Mouse (Mus musculus) olfactory bulb, adult 2 months (tissue): ENCODE data around the gene Scgb1b2. TPM values are rescaled to one million over a fixed set of nuclear protein-coding genes. Genes with fewer than 3 reads are reported as not detected.

Source experiments
- H3K27ac ChIP-seq: fragments of 200-500 bp; 2 replicates; pipeline ENCODE4 v1.5.1; 2012; ENCODE audit warnings: low read depth, low read length; ENCODE audit not compliant: insufficient read depth
- H3K4me1 ChIP-seq: fragments of 200-500 bp; 2 replicates; pipeline ENCODE4 v1.6.1; 2012; ENCODE audit warnings: low read length; ENCODE audit not compliant: control insufficient read depth, insufficient read depth
- H3K4me3 ChIP-seq: fragments of 200-500 bp; 2 replicates; pipeline ENCODE4 v1.5.1; 2012; ENCODE audit warnings: mild to moderate bottlenecking, low read depth, low read length, moderate library complexity; ENCODE audit not compliant: insufficient read depth
- CTCF ChIP-seq: fragments of 200-500 bp; IDR thresholded peaks from 2 replicates; pipeline ENCODE4 v1.5.1; 2012; ENCODE audit warnings: low read depth, mild to moderate bottlenecking, low read length, moderate library complexity; ENCODE audit not compliant: insufficient read depth
- POLR2A ChIP-seq: fragments of 200-500 bp; IDR thresholded peaks from 2 replicates; pipeline ENCODE4 v1.6.1; 2012; ENCODE audit warnings: mild to moderate bottlenecking, low read depth, low read length, moderate library complexity; ENCODE audit not compliant: insufficient read depth
- WGBS: fragments of 180-500 bp; shearing (Covaris S2); methylation state at CpG from one replicate; pipeline ENCODE4 v1.1.7; 2018; 5-methylcytosine and 5-hydroxymethylcytosine counted together
- polyA plus RNA-seq: library from polyadenylated mRNA; stranded (reverse); fragments of >200 nt; gene quantifications from 2 replicates; pipeline ENCODE4 v1.2.4, GENCODE M21; 2012; ENCODE audit warnings: low replicate concordance; ENCODE audit not compliant: missing spikeins, insufficient read depth, insufficient read length

Gene Scgb1b2
- not detected in 2 replicates for polyA plus RNA-seq

DNA sequence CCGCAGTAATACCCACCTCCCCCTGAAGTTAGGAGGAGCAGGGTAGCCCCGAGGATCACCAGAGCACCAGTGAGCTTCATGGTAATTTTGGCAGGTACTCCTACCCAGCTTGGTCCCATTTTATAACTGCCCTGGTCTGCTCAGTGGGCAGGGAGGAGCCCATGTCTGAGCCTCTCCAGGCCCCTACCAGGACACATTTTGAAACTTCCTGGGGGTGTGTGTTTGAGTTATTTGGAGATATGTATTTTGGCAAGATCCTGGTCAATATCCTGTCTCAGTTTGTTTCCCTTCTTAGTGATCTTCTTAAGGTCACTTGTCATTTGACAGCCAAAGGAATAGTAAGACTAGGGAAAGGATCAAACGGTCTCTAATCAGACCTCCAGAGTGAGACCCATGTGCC lies at the start of gene Scgb1b2:
Scgb1b2 (minus strand) TSS at position 101 of the 400 bp plus-strand sequence.
- TF ChIP-seq CTCF: no peak
- TF ChIP-seq POLR2A: no peak
- Histone ChIP-seq H3K4me3 (no peak within 1 kb of the TSS), H3K27ac (no peak within 1 kb of the TSS), H3K4me1 (no peaks in the 10 kb centered on the region)
- WGBS: 80% methylated on average over 3 of the region's 3 CpGs

DNA sequence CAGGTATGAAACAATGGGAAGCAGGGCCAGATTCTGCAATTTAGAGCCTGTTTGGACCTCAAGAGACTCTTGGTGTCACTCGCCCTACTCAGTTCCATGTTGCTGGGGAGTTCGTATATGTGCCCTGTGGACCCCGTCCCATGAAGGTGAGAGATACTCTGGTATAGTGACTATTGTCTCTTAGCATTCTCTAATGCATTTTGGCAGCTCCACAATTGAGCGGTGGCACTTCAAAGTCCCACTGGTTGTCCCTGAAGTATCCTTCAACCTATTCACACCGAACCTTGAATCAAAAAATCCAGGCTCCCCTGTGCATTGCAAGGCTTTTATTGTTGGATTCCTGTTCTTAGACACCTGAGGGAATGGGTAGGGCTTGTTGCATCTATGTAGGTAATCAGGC lies 1.4 kb downstream of the Scgb1b2 start, which contains the start of gene Scgb2b2:
Scgb2b2 (plus strand) TSS at position 301 of the 400 bp plus-strand sequence.
- Histone ChIP-seq H3K27ac (no peak within 1 kb of the TSS), H3K4me3 (no peak within 1 kb of the TSS), H3K4me1 (no peaks in the 10 kb centered on the region)
- 84% methylated on average over 5 of the region's 5 CpGs for WGBS
- no peak for TF ChIP-seq CTCF

Other genes with a start within 250 kb of the Scgb1b2 start
- not detected in 2 replicates for gene Fxyd5, start 249.3 kb downstream of the Scgb1b2 start, polyA plus RNA-seq
- not detected in 2 replicates for gene Fxyd7, start 240.4 kb downstream of the Scgb1b2 start, polyA plus RNA-seq
- not detected in 2 replicates for gene Fxyd1, start 234.6 kb downstream of the Scgb1b2 start, polyA plus RNA-seq
- gene Lgi4, start 232.5 kb downstream of the Scgb1b2 start, polyA plus RNA-seq: not detected in 2 replicates
- not detected in 2 replicates for gene Fxyd3, start 215.1 kb downstream of the Scgb1b2 start, polyA plus RNA-seq
- not detected in 2 replicates for gene Hpn, start 176.5 kb downstream of the Scgb1b2 start, polyA plus RNA-seq
- not detected in 2 replicates for gene Scn1b, start 164.8 kb downstream of the Scgb1b2 start, polyA plus RNA-seq
- gene Gramd1a, start 135.9 kb downstream of the Scgb1b2 start, polyA plus RNA-seq: not detected in 2 replicates
- not detected in 2 replicates for gene Scgb2b2, start 1.3 kb downstream of the Scgb1b2 start, polyA plus RNA-seq
- not detected in 2 replicates for gene Scgb2b3, start 70.3 kb upstream of the Scgb1b2 start, polyA plus RNA-seq
- not detected in 2 replicates for gene Scgb1b3, start 83.8 kb upstream of the Scgb1b2 start, polyA plus RNA-seq